Mouse (Mus musculus): ENCODE measurements around the gene Mup3. TPM values are rescaled to one million over a fixed set of nuclear protein-coding genes. Genes with fewer than 3 reads are reported as not detected.
"Not testable (repeated sequence)": the region's sequence is repeated elsewhere in the genome, so short reads cannot be mapped to it uniquely, and the experiment has no call there.

The Mup3 gene
- polyA plus RNA-seq (2021) = not detected

- ChIA-PET POLR2A (no interaction called here), CTCF (no interaction called here)
- TF ChIP-seq CTCF (IDR thresholded peaks at IDR 0.05) = no peak
- no peaks in the 10 kb centered on the region for H3K27me3 ChIP-seq
- no peak for ATAC-seq
- DNase-seq (ENCODE audit: low read depth, low spot score) = no peak
- in situ Hi-C loops (cut with MboI; ENCODE audit: low pct_unique_long_range_greater_than_20kb) = no loop called here
Measured at GRCm38 (mm10) chr4:62087241-62087640, at the start of gene Mup3. Mup3 (minus strand) TSS chr4:62087342.

DNA sequence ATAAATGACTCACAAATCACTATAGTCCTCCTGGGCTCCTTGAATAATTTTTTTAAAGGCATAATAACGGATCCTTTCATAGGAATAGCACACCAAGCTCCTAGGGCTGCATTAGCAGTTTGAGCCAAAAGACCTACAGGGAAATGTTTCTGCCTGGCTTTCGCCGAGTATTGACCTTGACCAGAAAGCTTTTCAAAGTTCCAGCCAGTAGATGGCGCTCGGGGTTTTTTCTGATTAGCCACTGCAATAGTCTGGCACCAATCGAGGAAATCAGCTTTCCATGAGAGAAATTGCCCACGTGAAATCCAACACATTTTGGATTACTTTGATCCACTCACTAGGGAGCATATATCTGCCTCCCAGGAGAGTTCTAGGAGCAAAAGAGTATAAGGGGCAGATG lies 46.6 kb upstream of the Mup3 start:
- ChIA-PET POLR2A (no interaction called here), CTCF (no interaction called here)
- ATAC-seq = no peak
- no peaks in the 10 kb centered on the region for H3K27me3 ChIP-seq
- TF ChIP-seq CTCF (IDR thresholded peaks at IDR 0.05) = no peak
- DNase-seq (ENCODE audit: low read depth, low spot score) = no peak
- in situ Hi-C loops (cut with MboI; ENCODE audit: low pct_unique_long_range_greater_than_20kb) = no loop called here

- DNase-seq (ENCODE audit: low read depth, low spot score); in situ Hi-C loops (cut with MboI; ENCODE audit: low pct_unique_long_range_greater_than_20kb); H3K27me3 ChIP-seq; POLR2A ChIA-PET; CTCF ChIA-PET; ATAC-seq: not testable (repeated sequence)
- TF ChIP-seq CTCF (IDR thresholded peaks at IDR 0.05) = peak; percentile 9
Measured at GRCm38 (mm10) chr4:62103366-62103765, 16.2 kb upstream of the Mup3 start.

- in situ Hi-C loops (cut with MboI; ENCODE audit: low pct_unique_long_range_greater_than_20kb) = no loop called here
- POLR2A ChIA-PET = no interaction called here
- DNase-seq (ENCODE audit: low read depth, low spot score) = no peak
- CTCF ChIA-PET = no interaction called here
- H3K27me3 ChIP-seq = no peaks in the 10 kb centered on the region
- no peak for TF ChIP-seq CTCF (IDR thresholded peaks at IDR 0.05)
- no peak for ATAC-seq
Measured at GRCm38 (mm10) chr4:62087953-62088352, 811 bp upstream of the Mup3 start.

- CTCF ChIA-PET = no interaction called here
Measured at GRCm38 (mm10) chr4:62082755-62083154, 4.4 kb downstream of the Mup3 start.

GRCm38 (mm10) chr4:62075126-62075525 lies 12.0 kb downstream of the Mup3 start:
- DNase-seq (ENCODE audit: low read depth, low spot score) = no peak
- H3K27me3 ChIP-seq = no peaks in the 10 kb centered on the region
- in situ Hi-C loops (cut with MboI; ENCODE audit: low pct_unique_long_range_greater_than_20kb) = no loop called here
- no peak for TF ChIP-seq CTCF (IDR thresholded peaks at IDR 0.05)
- ATAC-seq = no peak
- POLR2A ChIA-PET = no interaction called here
- CTCF ChIA-PET = no interaction called here

More at GRCm38 (mm10) chr4:62082755-62083154, 4.4 kb downstream of the Mup3 start:
- POLR2A ChIA-PET = no interaction called here
- no peak for TF ChIP-seq CTCF (IDR thresholded peaks at IDR 0.05)
- no peaks in the 10 kb centered on the region for H3K27me3 ChIP-seq
- no peak for DNase-seq (ENCODE audit: low read depth, low spot score)
- in situ Hi-C loops (cut with MboI; ENCODE audit: low pct_unique_long_range_greater_than_20kb) = no loop called here
- ATAC-seq = no peak

DNA sequence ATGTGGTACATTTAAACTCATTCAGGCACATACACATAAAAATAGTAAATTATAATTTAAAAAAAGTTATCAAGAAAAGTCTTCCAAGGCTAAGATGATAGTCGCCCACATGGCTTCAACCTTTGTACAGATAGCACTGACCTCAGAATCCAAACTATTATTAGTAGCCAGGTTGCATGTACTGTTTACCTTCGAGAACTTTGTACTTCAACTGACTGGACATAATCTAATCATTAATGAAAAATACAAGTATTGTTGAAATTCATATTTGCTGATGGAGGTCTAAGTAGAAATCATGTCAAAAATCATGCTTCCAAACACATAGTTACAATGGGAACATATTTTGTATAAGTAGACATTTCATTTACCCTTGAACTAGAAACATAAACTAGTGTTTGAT lies 32.4 kb downstream of the Mup3 start:
- CTCF ChIA-PET; POLR2A ChIA-PET; H3K27me3 ChIP-seq; ATAC-seq; DNase-seq (ENCODE audit: low read depth, low spot score): not testable (repeated sequence)
- in situ Hi-C loops (cut with MboI; ENCODE audit: low pct_unique_long_range_greater_than_20kb) = loop anchor here (10.0 to 25.0 kb wide), 3 partner anchors 90 to 208 kb away; partner anchors contain the start of genes Mup21 and Slc31a2

- POLR2A ChIA-PET; CTCF ChIA-PET; DNase-seq (ENCODE audit: low read depth, low spot score); H3K27me3 ChIP-seq; ATAC-seq: not testable (repeated sequence)
- in situ Hi-C loops (cut with MboI; ENCODE audit: low pct_unique_long_range_greater_than_20kb) = loop anchor here (10.0 to 25.0 kb wide), 3 partner anchors 89 to 208 kb away; partner anchors contain the start of genes Mup21 and Slc31a2
Measured at GRCm38 (mm10) chr4:62054058-62054457, 33.1 kb downstream of the Mup3 start, which contains the start of gene Mup20. Mup20 (minus strand) TSS chr4:62054158.

Other genes with a start within 250 kb of the Mup3 start
- not detected for gene Mup20, start 33.2 kb downstream of the Mup3 start, polyA plus RNA-seq (2021)
- gene Mup21, start 63.5 kb upstream of the Mup3 start, polyA plus RNA-seq (2021) = not detected
- gene Zfp37, start 143.7 kb upstream of the Mup3 start, polyA plus RNA-seq (2021) = 8.0 TPM
- gene Slc31a2, start 175.2 kb upstream of the Mup3 start, polyA plus RNA-seq (2021) = 18.8 TPM